9 mouse cellular contexts compared by ENCODE assay signal in genomic region chr10:80117736-80118135, GRCm38 (mm10). TPM values are rescaled to one million over a fixed set of nuclear protein-coding genes. Genes with fewer than 3 reads are reported as not detected.
DNase-seq lines count a peak whose midpoint lies in the region; ATAC-seq and TF ChIP-seq lines count a peak whose summit lies in the region.
"Had no signal": no experiment of that assay in that cellular context is flagged by ENCODE, and none has a peak within 500 bp of the region (broad histone marks: within the 10 kb centered on the region; RNA-seq: fewer than 3 reads in every experiment).

No protein-coding gene starts in this region.

- H3K9me3 ChIP-seq in heart, embryonic 10.5 days, result no peaks in the 10 kb centered on the region
- H3K9me3 ChIP-seq in ES-E14 (ENCODE audit: control insufficient read depth, insufficient read depth, low read depth, low read length), result no peaks in the 10 kb centered on the region
- no peaks in the 10 kb centered on the region for H3K9me3 ChIP-seq in forebrain, embryonic 15.5 days
- no peaks in the 10 kb centered on the region for H3K9me3 ChIP-seq in liver, embryonic 16.5 days (replicated peaks; ENCODE audit: control insufficient read depth, low read length)

- WGBS in heart, embryonic 10.5 days, result 48% methylated on average over 1 of the region's 1 CpGs
- 69% methylated on average over 1 of the region's 1 CpGs for WGBS in forebrain, embryonic 15.5 days
- WGBS in liver, embryonic 16.5 days (ENCODE audit: insufficient replicate concordance), result 30% methylated on average over 1 of the region's 1 CpGs

- ATAC-seq in forebrain, embryonic 15.5 days (replicated peaks), result no peak
- no peak for ATAC-seq in liver, embryonic 16.5 days (ENCODE audit: low read depth)
- ATAC-seq: Patski had no signal

- no peaks in the 10 kb centered on the region for H3K27me3 ChIP-seq in heart, embryonic 10.5 days (ENCODE audit: insufficient read depth, poor library complexity, severe bottlenecking)
- no peaks in the 10 kb centered on the region for H3K27me3 ChIP-seq in forebrain, embryonic 15.5 days
- no peaks in the 10 kb centered on the region for H3K27me3 ChIP-seq in liver, embryonic 16.5 days (ENCODE audit: control insufficient read depth, insufficient read depth, low read depth, low read length)
- H3K27me3 ChIP-seq: Patski had no signal

- H3K9ac ChIP-seq in ES-E14 (ENCODE audit: insufficient read depth, low read depth, low read length, poor library complexity, severe bottlenecking), result peak overlapping the region; percentile 95; the same call in 1 of the 2 replicates
- peak overlapping the region; percentile 77 for H3K9ac ChIP-seq in forebrain, embryonic 15.5 days (replicated peaks)
- H3K9ac ChIP-seq in liver, embryonic 16.5 days (ENCODE audit: low read depth, low read length), result peak overlapping the region; percentile 98

- DNase-seq in heart, embryonic 10.5 days (ENCODE audit: low spot score), result no peak
- no peak for DNase-seq in heart, postnatal 4 days
- no peak for DNase-seq in ES-E14 (ENCODE audit: low read depth, low spot score)
- DNase-seq in c-Kit-positive CD71-positive TER-119-positive erythroid progenitor cells, embryonic 14.5 days (ENCODE audit: low spot score), result no peak
- DNase-seq in ovary, postnatal 10 days (ENCODE audit: low spot score), result no peak
- no peak for DNase-seq in yolk sac, embryonic 10.5 days (ENCODE audit: low spot score)

- peaks cover 49% of the 10 kb centered on the region for H3K4me1 ChIP-seq in heart, embryonic 10.5 days
- peaks cover 2 to 12% of the 10 kb centered on the region in 2 experiments; a peak in 1 of 4 replicates for H3K4me1 ChIP-seq in ES-E14 (ENCODE audit: control insufficient read depth in 2 of 2, insufficient read depth in 2 of 2, low read length in 2 of 2, poor library complexity in 1 of 2)
- H3K4me1 ChIP-seq in forebrain, embryonic 15.5 days, result peaks cover 47% of the 10 kb centered on the region
- H3K4me1 ChIP-seq in liver, embryonic 16.5 days (ENCODE audit: control insufficient read depth, low read depth, low read length), result peaks cover 68% of the 10 kb centered on the region

- H3K4me3 ChIP-seq in heart, embryonic 10.5 days, result peak overlapping the region; percentile 93
- peak overlapping the region; percentile 93 to 97; a peak in 2 of 4 replicates for H3K4me3 ChIP-seq in ES-E14 (ENCODE audit: insufficient read depth in 1 of 2, low read depth in 1 of 2, low read length in 2 of 2, poor library complexity in 1 of 2, severe bottlenecking in 1 of 2)
- H3K4me3 ChIP-seq in forebrain, embryonic 15.5 days, result peak overlapping the region; percentile 68
- peak overlapping the region; percentile 98 for H3K4me3 ChIP-seq in liver, embryonic 16.5 days (ENCODE audit: low read depth, low read length)

- peak overlapping the region; percentile 96 for H3K27ac ChIP-seq in heart, embryonic 10.5 days
- H3K27ac ChIP-seq in ES-E14 (ENCODE audit: insufficient read depth, low read depth, low read length, poor library complexity, severe bottlenecking), result no peak overlapping the region
- H3K27ac ChIP-seq in forebrain, embryonic 15.5 days (replicated peaks), result no peak overlapping the region; the same call in 1 of the 2 replicates
- H3K27ac ChIP-seq in liver, embryonic 16.5 days (ENCODE audit: low read length), result peak overlapping the region; percentile 96

- H3K36me3 ChIP-seq in heart, embryonic 10.5 days, result peaks cover 50% of the 10 kb centered on the region
- peaks cover 37% of the 10 kb centered on the region for H3K36me3 ChIP-seq in ES-E14 (ENCODE audit: control insufficient read depth, insufficient read depth, low read length, poor library complexity, severe bottlenecking)
- H3K36me3 ChIP-seq in forebrain, embryonic 15.5 days, result 0 out of 2 replicates have a peak, but pooled peaks cover 3% of the 10 kb centered on the region
- H3K36me3 ChIP-seq in liver, embryonic 16.5 days (ENCODE audit: control insufficient read depth, insufficient read depth), result peaks cover 34% of the 10 kb centered on the region

- H3K4me2 ChIP-seq in forebrain, embryonic 15.5 days (replicated peaks), result peak overlapping the region; percentile 88
- H3K4me2 ChIP-seq in liver, embryonic 16.5 days (ENCODE audit: low read depth, low read length), result peak overlapping the region; percentile 80

- in situ Hi-C loops in ES-E14 (cut with MboI; ENCODE audit: low sequenced_read_pairs in 2 of 2, unreplicated experiment in 2 of 2), result loop anchor here in 1 of 2 experiments (25.0 kb wide), 1 partner anchor 130 kb away; the partner anchor contains the start of genes Abca7, Cnn2 and Tmem259

TF ChIP-seq in ES-E14, 5 proteins besides CTCF, POLR2A, EP300 and RAD21:
- TF ChIP-seq HCFC1 (IDR thresholded peaks at IDR 0.05; ENCODE audit: borderline replicate concordance, insufficient read depth, low read length) (no peak), MAFK (IDR thresholded peaks at IDR 0.05; ENCODE audit: insufficient read depth, low read depth, low read length) (no peak), ZNF384 (IDR thresholded peaks at IDR 0.05; ENCODE audit: low read depth, low read length) (no peak), ZC3H11A (IDR thresholded peaks at IDR 0.05; ENCODE audit: borderline replicate concordance, low read depth, low read length) (no peak), CHD2 (IDR thresholded peaks at IDR 0.05; ENCODE audit: low read depth, low read length) (no peak)

RNA-seq across cellular contexts. Expression of gene Stk11, which starts 2.1 kb away (rescaled TPM):
- polyA plus RNA-seq in heart, embryonic 10.5 days (2016; fragmentation: Nextera tagmentation; extraction: Ambion mirVana), result 12.4 and 17.8 TPM in 2 replicates
- 10 to 100 TPM; 98.7 to 99.9 TPM for total RNA-seq in heart, postnatal 4 days (2021)
- total RNA-seq in ES-E14 (2012; rRNA removed), result 124 and 141 TPM in 2 replicates
- polyA plus RNA-seq in forebrain, embryonic 15.5 days (2015; fragmentation: Nextera tagmentation; extraction: Ambion mirVana), result 20.3 and 21.5 TPM in 2 replicates
- polyA plus RNA-seq in liver, embryonic 16.5 days (2015; fragmentation: Nextera tagmentation; extraction: Ambion mirVana), result 13.2 and 14.4 TPM in 2 replicates

RNA-seq across cellular contexts. Expression of gene Sbno2, which starts 12.4 kb away (rescaled TPM):
- polyA plus RNA-seq in heart, embryonic 10.5 days (2016; fragmentation: Nextera tagmentation; extraction: Ambion mirVana), result 14.8 and 15.6 TPM in 2 replicates
- total RNA-seq in heart, postnatal 4 days (2021), result 10 to 100 TPM; 19.0 to 19.4 TPM
- total RNA-seq in ES-E14 (2012; rRNA removed), result 36.6 and 49.3 TPM in 2 replicates
- 13.4 TPM in 2 replicates for polyA plus RNA-seq in forebrain, embryonic 15.5 days (2015; fragmentation: Nextera tagmentation; extraction: Ambion mirVana)
- polyA plus RNA-seq in liver, embryonic 16.5 days (2015; fragmentation: Nextera tagmentation; extraction: Ambion mirVana), result 10.3 and 11.8 TPM in 2 replicates

RNA-seq across cellular contexts. Expression of gene Atp5d, which starts 20.7 kb away (rescaled TPM):
- polyA plus RNA-seq in heart, embryonic 10.5 days (2016; fragmentation: Nextera tagmentation; extraction: Ambion mirVana), result 689 and 872 TPM in 2 replicates
- 1,000 to 10,000 TPM in 1 of 2 experiments, 100 to 1,000 TPM in 1; 966 to 1,003 TPM for total RNA-seq in heart, postnatal 4 days (2021)
- 217 and 226 TPM in 2 replicates for total RNA-seq in ES-E14 (2012; rRNA removed)
- polyA plus RNA-seq in forebrain, embryonic 15.5 days (2015; fragmentation: Nextera tagmentation; extraction: Ambion mirVana), result 437 and 444 TPM in 2 replicates
- 288 and 309 TPM in 2 replicates for polyA plus RNA-seq in liver, embryonic 16.5 days (2015; fragmentation: Nextera tagmentation; extraction: Ambion mirVana)

RNA-seq across cellular contexts. Expression of gene Cbarp, which starts 22.9 kb away (rescaled TPM):
- 2.0 and 4.0 TPM in 2 replicates for polyA plus RNA-seq in heart, embryonic 10.5 days (2016; fragmentation: Nextera tagmentation; extraction: Ambion mirVana)
- total RNA-seq in heart, postnatal 4 days (2021), result 1 to 10 TPM; 3.7 to 5.1 TPM
- 20.9 and 41.0 TPM in 2 replicates for total RNA-seq in ES-E14 (2012; rRNA removed)
- 29.7 and 39.5 TPM in 2 replicates for polyA plus RNA-seq in forebrain, embryonic 15.5 days (2015; fragmentation: Nextera tagmentation; extraction: Ambion mirVana)
- polyA plus RNA-seq in liver, embryonic 16.5 days (2015; fragmentation: Nextera tagmentation; extraction: Ambion mirVana), result 0.44 and 0.65 TPM in 2 replicates

RNA-seq across cellular contexts. Expression of gene Midn, which starts 30.3 kb away (rescaled TPM):
- polyA plus RNA-seq in heart, embryonic 10.5 days (2016; fragmentation: Nextera tagmentation; extraction: Ambion mirVana), result 16.1 and 24.4 TPM in 2 replicates
- total RNA-seq in heart, postnatal 4 days (2021), result 100 to 1,000 TPM; 145 to 163 TPM
- total RNA-seq in ES-E14 (2012; rRNA removed), result 38.3 and 42.6 TPM in 2 replicates
- polyA plus RNA-seq in forebrain, embryonic 15.5 days (2015; fragmentation: Nextera tagmentation; extraction: Ambion mirVana), result 33.0 and 34.9 TPM in 2 replicates
- polyA plus RNA-seq in liver, embryonic 16.5 days (2015; fragmentation: Nextera tagmentation; extraction: Ambion mirVana), result 2.3 and 2.6 TPM in 2 replicates

Comparison
In these comparisons a context has a peak if more than half of its experiments do, and no peak if none do; other contexts are left out.
1. H3K27ac ChIP-seq: peak in heart, embryonic 10.5 days (single experiment) and liver, embryonic 16.5 days (single experiment); none in ES-E14 (single experiment) and forebrain, embryonic 15.5 days (single experiment).
2. Peak in every context shown above with its lines, with median percentiles within 50 percentile points of each other: H3K4me3 ChIP-seq and H3K9ac ChIP-seq.